Mouse (Mus musculus) yolk sac, embryonic 10.5 days (tissue): ENCODE data around the gene Msi2.

Experiments
- DNase-seq: peaks from one replicate; pipeline ENCODE4 v3.0.0-alpha.2; 2017; ENCODE audit warnings: low spot score

Msi2 gene

GRCm38 (mm10) chr11:88589641-88590040 is 128.7 kb downstream of the Msi2 start:
- no peak for DNase-seq

GRCm38 (mm10) chr11:88588688-88589210 is 129.6 kb downstream of the Msi2 start:
- DNase-seq = no peak

- DNase-seq = no peak
These were observed 130.6 kb downstream of the Msi2 start for GRCm38 (mm10) chr11:88587710-88588109.

GRCm38 (mm10) chr11:88585880-88586279 is 132.4 kb downstream of the Msi2 start:
- DNase-seq = no peak

- no peak for DNase-seq
These were observed 133.1 kb downstream of the Msi2 start for GRCm38 (mm10) chr11:88585171-88585632.

- DNase-seq = no peak
These were observed 134.4 kb downstream of the Msi2 start for GRCm38 (mm10) chr11:88583866-88584265.

GRCm38 (mm10) chr11:88583259-88583833 is 135.0 kb downstream of the Msi2 start:
- DNase-seq = no peak

GRCm38 (mm10) chr11:88582781-88583180 is 135.5 kb downstream of the Msi2 start:
- no peak for DNase-seq

- DNase-seq = no peak
These were observed 136.1 kb downstream of the Msi2 start for GRCm38 (mm10) chr11:88582021-88582707.

GRCm38 (mm10) chr11:88581375-88581774 is 136.9 kb downstream of the Msi2 start:
- no peak for DNase-seq

- no peak for DNase-seq
These were observed 139.6 kb downstream of the Msi2 start for GRCm38 (mm10) chr11:88578700-88579099.

- DNase-seq = no peak
These were observed 141.2 kb downstream of the Msi2 start for GRCm38 (mm10) chr11:88577076-88577475.

GRCm38 (mm10) chr11:88576233-88576998 is 141.9 kb downstream of the Msi2 start:
- DNase-seq = no peak

- no peak for DNase-seq
These were observed 143.5 kb downstream of the Msi2 start for GRCm38 (mm10) chr11:88574575-88575360.

- DNase-seq = no peak
These were observed 145.3 kb downstream of the Msi2 start for GRCm38 (mm10) chr11:88573013-88573412.

- DNase-seq = no peak
These were observed 145.9 kb downstream of the Msi2 start for GRCm38 (mm10) chr11:88572461-88572860.

GRCm38 (mm10) chr11:88570715-88571202 is 147.6 kb downstream of the Msi2 start:
- DNase-seq = no peak

- no peak for DNase-seq
These were observed 151.4 kb downstream of the Msi2 start for GRCm38 (mm10) chr11:88566613-88567606.

GRCm38 (mm10) chr11:88564810-88565209 is 153.5 kb downstream of the Msi2 start:
- DNase-seq = no peak

- DNase-seq = no peak
These were observed 153.9 kb downstream of the Msi2 start for GRCm38 (mm10) chr11:88564363-88564762.
